8 mouse cellular contexts compared by ENCODE assay signal in genomic region chr6:57582356-57582755, GRCm38 (mm10). TPM values are rescaled to one million over a fixed set of nuclear protein-coding genes. Genes with fewer than 3 reads are reported as not detected.
A peak's percentile ranks its signal among the peaks of the same experiment; 100 is the strongest.
DNase-seq lines count a peak whose midpoint lies in the region; ATAC-seq and TF ChIP-seq lines count a peak whose summit lies in the region.

No protein-coding gene starts in this region.

- H3K27me3 ChIP-seq in liver, embryonic 12.5 days (replicated peaks) = no peaks in the 10 kb centered on the region
- H3K27me3 ChIP-seq in spleen, adult 2 months (ENCODE audit: control insufficient read depth, insufficient read depth, low read length) = no peaks in the 10 kb centered on the region
- no peaks in the 10 kb centered on the region for H3K27me3 ChIP-seq in hindbrain, embryonic 14.5 days (ENCODE audit: control insufficient read depth, insufficient read depth, low read length)

- H3K4me2 ChIP-seq in liver, embryonic 12.5 days = peak overlapping the region; percentile 27
- H3K4me2 ChIP-seq in hindbrain, embryonic 14.5 days (replicated peaks) = no peak overlapping the region

- no peak overlapping the region for H3K4me3 ChIP-seq in liver, embryonic 12.5 days
- peak overlapping the region; percentile 53 for H3K4me3 ChIP-seq in spleen, adult 2 months (ENCODE audit: extremely low read depth, insufficient read depth, insufficient read length)
- no peak overlapping the region for H3K4me3 ChIP-seq in hindbrain, embryonic 14.5 days (replicated peaks; ENCODE audit: low read length)

- 69% methylated on average over 4 of the region's 4 CpGs for WGBS in liver, embryonic 12.5 days (ENCODE audit: insufficient replicate concordance)
- 38% methylated on average over 4 of the region's 4 CpGs for WGBS in large intestine, adult 2 months
- WGBS in spleen, adult 2 months = 4% methylated on average over 4 of the region's 4 CpGs
- 84% methylated on average over 4 of the region's 4 CpGs for WGBS in hindbrain, embryonic 14.5 days

- no peak for ATAC-seq in liver, embryonic 12.5 days
- no peak for ATAC-seq in hindbrain, embryonic 14.5 days (ENCODE audit: low FRiP score)

- H3K27ac ChIP-seq in liver, embryonic 12.5 days = no peak overlapping the region
- H3K27ac ChIP-seq in spleen, adult 2 months (ENCODE audit: insufficient read depth, low read length) = no peak overlapping the region
- no peak overlapping the region for H3K27ac ChIP-seq in hindbrain, embryonic 14.5 days

- H3K4me1 ChIP-seq in liver, embryonic 12.5 days = peaks cover 6% of the 10 kb centered on the region; the same call in 1 of the 2 replicates
- H3K4me1 ChIP-seq in spleen, adult 2 months (ENCODE audit: control insufficient read depth, insufficient read depth, insufficient read length) = no peaks in the 10 kb centered on the region
- H3K4me1 ChIP-seq in hindbrain, embryonic 14.5 days (replicated peaks; ENCODE audit: control insufficient read depth, insufficient read depth, low read length) = peaks cover 5% of the 10 kb centered on the region; the same call in 1 of the 2 replicates

- H3K36me3 ChIP-seq in liver, embryonic 12.5 days = peaks cover 3% of the 10 kb centered on the region; the same call in 1 of the 2 replicates
- no peaks in the 10 kb centered on the region; the same call in 1 of the 2 replicates for H3K36me3 ChIP-seq in spleen, adult 2 months (ENCODE audit: control insufficient read depth, insufficient read depth, low read length)
- H3K36me3 ChIP-seq in hindbrain, embryonic 14.5 days (replicated peaks; ENCODE audit: control insufficient read depth, insufficient read depth) = no peaks in the 10 kb centered on the region

- no peak overlapping the region for H3K9ac ChIP-seq in liver, embryonic 12.5 days
- no peak overlapping the region for H3K9ac ChIP-seq in hindbrain, embryonic 14.5 days

- DNase-seq in liver (no peak), MEL-GATA-1-ER (ENCODE audit: extremely low read depth, low read depth) (peak; percentile 34)
- DNase-seq in large intestine, adult 2 months (ENCODE audit: low read depth, low spot score) = peak; percentile 14
- DNase-seq in spleen, adult 2 months (ENCODE audit: low read depth in 1 of 2, low spot score in 2 of 2) = peak; percentile 53 to 54
- DNase-seq in urinary bladder, adult 18-20 months (ENCODE audit: low spot score in 2 of 2) = no peak
- no peak for DNase-seq in cerebellum, adult 11-12 months
- no peak for DNase-seq in hindbrain, embryonic 14.5 days (ENCODE audit: low spot score)

- no peak for TF ChIP-seq CTCF in spleen, adult 2 months (IDR thresholded peaks at IDR 0.05; ENCODE audit: extremely low read depth, insufficient read depth, insufficient read length, insufficient replicate concordance)

- no peaks in the 10 kb centered on the region for H3K9me3 ChIP-seq in liver, embryonic 12.5 days (replicated peaks)
- H3K9me3 ChIP-seq in hindbrain, embryonic 14.5 days (ENCODE audit: control insufficient read depth, low read length) = no peaks in the 10 kb centered on the region

- TF ChIP-seq POLR2A in spleen, adult 2 months (IDR thresholded peaks at IDR 0.05; ENCODE audit: low read depth, low read length) = no peak

RNA-seq across cellular contexts. Expression of gene Herc6, which starts 1.6 kb away (rescaled TPM):
- 2.9 and 3.8 TPM in 2 replicates for polyA plus RNA-seq in liver, embryonic 12.5 days (2016; fragmentation: Nextera tagmentation; extraction: Ambion mirVana)
- polyA plus RNA-seq in large intestine, adult 2 months (2012; rRNA removed) = 5.6 and 17.1 TPM in 2 replicates
- polyA plus RNA-seq in spleen, adult 2 months (2012; rRNA removed) = 14.1 and 14.4 TPM in 2 replicates
- 0.64 and 0.78 TPM in 2 replicates for polyA plus RNA-seq in hindbrain, embryonic 14.5 days (2014; fragmentation: Nextera tagmentation; extraction: Ambion mirVana)

RNA-seq across cellular contexts. Expression of gene Ppm1k, which starts 47.1 kb away (rescaled TPM):
- 2.2 and 2.9 TPM in 2 replicates for polyA plus RNA-seq in liver, embryonic 12.5 days (2016; fragmentation: Nextera tagmentation; extraction: Ambion mirVana)
- polyA plus RNA-seq in large intestine, adult 2 months (2012; rRNA removed) = 1.1 and 1.5 TPM in 2 replicates
- polyA plus RNA-seq in spleen, adult 2 months (2012; rRNA removed) = 1.4 and 1.7 TPM in 2 replicates
- 6.2 and 8.3 TPM in 2 replicates for polyA plus RNA-seq in hindbrain, embryonic 14.5 days (2014; fragmentation: Nextera tagmentation; extraction: Ambion mirVana)

Comparison
In these comparisons a context has a peak if more than half of its experiments do, and no peak if none do; other contexts are left out.
1. DNase-seq: peak in MEL-GATA-1-ER (single experiment), large intestine, adult 2 months (single experiment) and spleen, adult 2 months (2 of 2); none in liver (single experiment), urinary bladder, adult 18-20 months (0 of 2), cerebellum, adult 11-12 months (single experiment) and hindbrain, embryonic 14.5 days (single experiment).